Mouse (Mus musculus): Measurements from ENCODE around the gene Ifna6. TPM values are rescaled to one million over a fixed set of nuclear protein-coding genes. Genes with fewer than 3 reads are reported as not detected.
"Not testable (repeated sequence)": the region's sequence is repeated elsewhere in the genome, so short reads cannot be mapped to it uniquely, and the experiment has no call there.

Ifna6 gene
- not detected in 2 replicates for polyA plus RNA-seq (2014; fragmentation: Nextera tagmentation; extraction: Ambion mirVana)

DNA sequence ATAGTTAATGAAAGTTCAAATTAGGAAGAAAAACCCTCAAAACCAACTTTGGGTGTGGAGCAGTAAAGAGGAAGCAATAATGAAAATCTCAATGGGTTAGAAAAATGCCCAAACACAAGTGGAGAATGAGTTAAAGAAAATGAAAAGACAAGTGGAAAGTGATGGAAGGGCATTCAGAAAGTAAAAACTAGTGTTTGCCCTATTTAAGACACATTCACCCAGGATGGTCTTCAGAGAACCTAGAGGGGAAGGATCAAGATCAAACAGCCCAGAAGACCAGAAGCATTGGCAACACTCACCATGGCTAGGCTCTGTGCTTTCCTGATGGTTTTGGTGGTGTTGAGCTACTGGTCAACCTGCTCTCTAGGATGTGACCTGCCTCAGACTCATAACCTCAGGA, at the start of gene Ifna6:
Gene Ifna6 (plus strand): TSS at position 301 of the 400 bp plus-strand sequence.
- not testable (repeated sequence) for H3K4me3 ChIP-seq (ENCODE audit: low read depth, low read length); H3K4me2 ChIP-seq (ENCODE audit: low read depth, low read length, severe bottlenecking); H3K27me3 ChIP-seq (ENCODE audit: control insufficient read depth, insufficient read depth, low read length); H3K4me1 ChIP-seq (replicated peaks; ENCODE audit: control insufficient read depth, insufficient read depth, low read length); ATAC-seq (replicated peaks; ENCODE audit: low FRiP score); H3K36me3 ChIP-seq (ENCODE audit: control insufficient read depth, insufficient read depth, low read length); DNase-seq (ENCODE audit: low spot score); H3K9ac ChIP-seq (ENCODE audit: low read length); H3K9me3 ChIP-seq (ENCODE audit: control insufficient read depth, low read length); H3K27ac ChIP-seq (ENCODE audit: low read depth, low read length)

- H3K9me3 ChIP-seq (ENCODE audit: control insufficient read depth, low read length); H3K27ac ChIP-seq (ENCODE audit: low read depth, low read length); ATAC-seq (replicated peaks; ENCODE audit: low FRiP score); H3K9ac ChIP-seq (ENCODE audit: low read length); H3K4me2 ChIP-seq (ENCODE audit: low read depth, low read length, severe bottlenecking); H3K4me1 ChIP-seq (replicated peaks; ENCODE audit: control insufficient read depth, insufficient read depth, low read length); H3K36me3 ChIP-seq (ENCODE audit: control insufficient read depth, insufficient read depth, low read length); H3K27me3 ChIP-seq (ENCODE audit: control insufficient read depth, insufficient read depth, low read length); DNase-seq (ENCODE audit: low spot score); H3K4me3 ChIP-seq (ENCODE audit: low read depth, low read length): not testable (repeated sequence)
- no CpG with 5 or more reads among the region's 29 CpGs for WGBS
Measured at GRCm38 (mm10) chr4:88779550-88779949, 47.7 kb upstream of the Ifna6 start, which contains the start of gene Gm13272. Gm13272 (plus strand) TSS chr4:88779850.

DNA sequence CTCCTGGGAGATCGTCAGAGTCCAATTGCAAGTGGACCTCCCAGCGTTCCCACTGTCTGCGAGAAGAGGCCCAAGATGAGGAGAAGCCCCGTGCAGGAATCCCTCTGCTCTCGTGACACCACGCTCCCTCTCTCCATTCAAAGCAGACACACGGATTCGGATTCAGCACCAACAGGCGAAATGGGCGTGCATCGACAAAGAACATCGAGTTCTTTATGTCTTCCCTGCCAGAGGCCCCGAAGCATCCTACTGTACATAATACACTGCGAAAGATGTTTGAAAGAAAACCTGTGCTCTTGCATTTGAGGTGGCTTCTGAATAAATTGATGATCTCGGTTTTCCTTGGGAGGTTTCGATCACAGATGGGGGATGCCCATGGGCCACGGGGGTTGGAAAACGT, 46.9 kb upstream of the Ifna6 start:
- not testable (repeated sequence) for H3K4me3 ChIP-seq (ENCODE audit: low read depth, low read length); H3K27me3 ChIP-seq (ENCODE audit: control insufficient read depth, insufficient read depth, low read length); DNase-seq (ENCODE audit: low spot score); H3K27ac ChIP-seq (ENCODE audit: low read depth, low read length); H3K9me3 ChIP-seq (ENCODE audit: control insufficient read depth, low read length); ATAC-seq (replicated peaks; ENCODE audit: low FRiP score); H3K4me1 ChIP-seq (replicated peaks; ENCODE audit: control insufficient read depth, insufficient read depth, low read length); H3K36me3 ChIP-seq (ENCODE audit: control insufficient read depth, insufficient read depth, low read length); H3K9ac ChIP-seq (ENCODE audit: low read length); H3K4me2 ChIP-seq (ENCODE audit: low read depth, low read length, severe bottlenecking)
- WGBS = 48% methylated on average over 12 of the region's 18 CpGs

DNA sequence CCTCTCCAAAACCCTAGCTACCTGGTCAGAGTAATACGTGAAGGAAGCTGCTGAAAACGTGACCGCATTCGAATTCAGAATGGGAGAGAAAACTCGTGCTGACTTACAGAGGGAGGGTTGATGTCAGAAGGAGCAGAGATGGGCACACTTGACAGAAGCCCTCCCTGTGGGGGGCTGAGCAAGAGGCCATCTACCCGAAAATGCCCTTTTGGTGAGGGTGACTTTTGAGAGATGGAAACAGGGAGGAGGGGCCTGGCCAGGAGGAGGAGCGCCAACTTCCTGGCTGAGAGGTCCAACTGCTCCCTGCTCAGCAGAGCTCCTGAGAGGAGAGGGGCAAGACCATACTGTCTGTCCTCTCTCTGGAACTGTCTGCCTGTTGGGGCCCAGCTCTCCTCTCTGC, 45.4 kb upstream of the Ifna6 start, which contains the start of gene Ifnz:
Gene Ifnz (plus strand): TSS at position 301 of the 400 bp plus-strand sequence.
- H3K27me3 ChIP-seq (ENCODE audit: control insufficient read depth, insufficient read depth, low read length); H3K9me3 ChIP-seq (ENCODE audit: control insufficient read depth, low read length); H3K4me3 ChIP-seq (ENCODE audit: low read depth, low read length); H3K27ac ChIP-seq (ENCODE audit: low read depth, low read length); DNase-seq (ENCODE audit: low spot score); ATAC-seq (replicated peaks; ENCODE audit: low FRiP score); H3K4me1 ChIP-seq (replicated peaks; ENCODE audit: control insufficient read depth, insufficient read depth, low read length); H3K4me2 ChIP-seq (ENCODE audit: low read depth, low read length, severe bottlenecking); H3K9ac ChIP-seq (ENCODE audit: low read length); H3K36me3 ChIP-seq (ENCODE audit: control insufficient read depth, insufficient read depth, low read length): not testable (repeated sequence)
- whole genome bisulfite sequencing = 29% methylated on average over 4 of the region's 7 CpGs

DNA sequence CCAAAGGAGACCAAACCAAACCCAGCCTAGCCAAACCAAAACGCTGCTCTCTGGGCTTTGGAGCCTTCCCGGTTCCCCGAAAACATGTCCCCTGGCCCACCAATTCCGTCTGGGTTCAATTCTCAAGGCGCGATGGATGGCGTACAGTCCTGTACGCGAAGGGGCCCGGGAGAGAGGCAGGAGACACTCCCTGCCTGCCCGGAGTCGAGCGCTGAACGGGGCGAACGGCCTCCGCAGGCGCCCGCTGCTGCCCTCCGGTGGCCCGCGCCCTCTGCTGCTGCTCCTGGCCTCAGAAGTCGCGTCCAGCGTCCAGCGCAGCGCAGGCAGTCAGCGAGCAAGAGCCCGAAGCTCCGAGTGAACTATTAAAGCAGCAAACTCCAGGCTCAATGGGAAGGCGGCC, 44.9 kb upstream of the Ifna6 start:
- not testable (repeated sequence) for H3K9me3 ChIP-seq (ENCODE audit: control insufficient read depth, low read length); H3K9ac ChIP-seq (ENCODE audit: low read length); H3K4me2 ChIP-seq (ENCODE audit: low read depth, low read length, severe bottlenecking); H3K27ac ChIP-seq (ENCODE audit: low read depth, low read length); H3K36me3 ChIP-seq (ENCODE audit: control insufficient read depth, insufficient read depth, low read length); H3K4me3 ChIP-seq (ENCODE audit: low read depth, low read length); H3K27me3 ChIP-seq (ENCODE audit: control insufficient read depth, insufficient read depth, low read length); ATAC-seq (replicated peaks; ENCODE audit: low FRiP score); H3K4me1 ChIP-seq (replicated peaks; ENCODE audit: control insufficient read depth, insufficient read depth, low read length); DNase-seq (ENCODE audit: low spot score)
- 0% methylated on average over 12 of the region's 31 CpGs for WGBS

DNA sequence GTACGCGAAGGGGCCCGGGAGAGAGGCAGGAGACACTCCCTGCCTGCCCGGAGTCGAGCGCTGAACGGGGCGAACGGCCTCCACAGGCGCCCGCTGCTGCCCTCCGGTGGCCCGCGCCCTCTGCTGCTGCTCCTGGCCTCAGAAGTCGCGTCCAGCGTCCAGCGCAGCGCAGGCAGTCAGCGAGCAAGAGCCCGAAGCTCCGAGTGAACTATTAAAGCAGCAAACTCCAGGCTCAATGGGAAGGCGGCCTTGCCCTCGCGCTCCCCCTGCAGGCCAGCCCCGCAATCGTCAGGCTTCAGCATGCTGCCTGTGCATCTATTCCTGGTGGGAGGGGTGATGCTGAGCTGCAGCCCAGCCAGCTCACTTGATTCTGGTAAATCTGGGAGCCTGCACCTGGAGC, 41.8 kb upstream of the Ifna6 start, which contains the start of gene Gm13276:
Gene Gm13276 (plus strand): TSS at position 301 of the 400 bp plus-strand sequence.
- H3K4me3 ChIP-seq (ENCODE audit: low read depth, low read length); H3K4me1 ChIP-seq (replicated peaks; ENCODE audit: control insufficient read depth, insufficient read depth, low read length); H3K4me2 ChIP-seq (ENCODE audit: low read depth, low read length, severe bottlenecking); H3K27ac ChIP-seq (ENCODE audit: low read depth, low read length); H3K9ac ChIP-seq (ENCODE audit: low read length); ATAC-seq (replicated peaks; ENCODE audit: low FRiP score); DNase-seq (ENCODE audit: low spot score); H3K36me3 ChIP-seq (ENCODE audit: control insufficient read depth, insufficient read depth, low read length); H3K27me3 ChIP-seq (ENCODE audit: control insufficient read depth, insufficient read depth, low read length); H3K9me3 ChIP-seq (ENCODE audit: control insufficient read depth, low read length): not testable (repeated sequence)
- WGBS = no CpG with 5 or more reads among the region's 27 CpGs

DNA sequence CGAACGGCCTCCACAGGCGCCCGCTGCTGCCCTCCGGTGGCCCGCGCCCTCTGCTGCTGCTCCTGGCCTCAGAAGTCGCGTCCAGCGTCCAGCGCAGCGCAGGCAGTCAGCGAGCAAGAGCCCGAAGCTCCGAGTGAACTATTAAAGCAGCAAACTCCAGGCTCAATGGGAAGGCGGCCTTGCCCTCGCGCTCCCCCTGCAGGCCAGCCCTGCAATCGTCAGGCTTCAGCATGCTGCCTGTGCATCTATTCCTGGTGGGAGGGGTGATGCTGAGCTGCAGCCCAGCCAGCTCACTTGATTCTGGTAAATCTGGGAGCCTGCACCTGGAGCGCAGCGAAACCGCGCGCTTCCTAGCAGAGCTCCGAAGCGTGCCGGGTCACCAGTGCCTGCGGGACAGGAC, 38.8 kb upstream of the Ifna6 start, which contains the start of gene Gm13277:
Gene Gm13277 (plus strand): TSS at position 231 of the 400 bp plus-strand sequence.
- H3K4me2 ChIP-seq (ENCODE audit: low read depth, low read length, severe bottlenecking); H3K9me3 ChIP-seq (ENCODE audit: control insufficient read depth, low read length); H3K36me3 ChIP-seq (ENCODE audit: control insufficient read depth, insufficient read depth, low read length); H3K4me3 ChIP-seq (ENCODE audit: low read depth, low read length); DNase-seq (ENCODE audit: low spot score); H3K27ac ChIP-seq (ENCODE audit: low read depth, low read length); H3K4me1 ChIP-seq (replicated peaks; ENCODE audit: control insufficient read depth, insufficient read depth, low read length); H3K27me3 ChIP-seq (ENCODE audit: control insufficient read depth, insufficient read depth, low read length); ATAC-seq (replicated peaks; ENCODE audit: low FRiP score); H3K9ac ChIP-seq (ENCODE audit: low read length): not testable (repeated sequence)
- 0% methylated on average over 1 of the region's 28 CpGs for WGBS

- not testable (repeated sequence) for DNase-seq (ENCODE audit: low spot score)
- no CpG with 5 or more reads among the region's 28 CpGs for WGBS
Measured at GRCm38 (mm10) chr4:88791250-88791649, 36.0 kb upstream of the Ifna6 start, which contains the start of gene Gm13278. Gm13278 (plus strand) TSS chr4:88791550.

GRCm38 (mm10) chr4:88793936-88794675, 33.1 kb upstream of the Ifna6 start, which contains the start of gene Gm13275:
Gm13275 (plus strand) TSS chr4:88794487.
- 0% methylated on average over 7 of the region's 52 CpGs for WGBS
- not testable (repeated sequence) for H3K27ac ChIP-seq (ENCODE audit: low read depth, low read length); DNase-seq (ENCODE audit: low spot score); H3K27me3 ChIP-seq (ENCODE audit: control insufficient read depth, insufficient read depth, low read length); H3K9me3 ChIP-seq (ENCODE audit: control insufficient read depth, low read length); H3K36me3 ChIP-seq (ENCODE audit: control insufficient read depth, insufficient read depth, low read length); H3K9ac ChIP-seq (ENCODE audit: low read length); H3K4me1 ChIP-seq (replicated peaks; ENCODE audit: control insufficient read depth, insufficient read depth, low read length); H3K4me3 ChIP-seq (ENCODE audit: low read depth, low read length); ATAC-seq (replicated peaks; ENCODE audit: low FRiP score); H3K4me2 ChIP-seq (ENCODE audit: low read depth, low read length, severe bottlenecking)

More at GRCm38 (mm10) chr4:88791250-88791649, 36.0 kb upstream of the Ifna6 start, which contains the start of gene Gm13278:
- H3K4me1 ChIP-seq (replicated peaks; ENCODE audit: control insufficient read depth, insufficient read depth, low read length); H3K9ac ChIP-seq (ENCODE audit: low read length); H3K9me3 ChIP-seq (ENCODE audit: control insufficient read depth, low read length); H3K4me2 ChIP-seq (ENCODE audit: low read depth, low read length, severe bottlenecking); H3K4me3 ChIP-seq (ENCODE audit: low read depth, low read length); ATAC-seq (replicated peaks; ENCODE audit: low FRiP score); H3K27me3 ChIP-seq (ENCODE audit: control insufficient read depth, insufficient read depth, low read length); H3K36me3 ChIP-seq (ENCODE audit: control insufficient read depth, insufficient read depth, low read length); H3K27ac ChIP-seq (ENCODE audit: low read depth, low read length): not testable (repeated sequence)

Measured in forebrain, embryonic 11.5 days (tissue).